In the genomic region with DNA sequence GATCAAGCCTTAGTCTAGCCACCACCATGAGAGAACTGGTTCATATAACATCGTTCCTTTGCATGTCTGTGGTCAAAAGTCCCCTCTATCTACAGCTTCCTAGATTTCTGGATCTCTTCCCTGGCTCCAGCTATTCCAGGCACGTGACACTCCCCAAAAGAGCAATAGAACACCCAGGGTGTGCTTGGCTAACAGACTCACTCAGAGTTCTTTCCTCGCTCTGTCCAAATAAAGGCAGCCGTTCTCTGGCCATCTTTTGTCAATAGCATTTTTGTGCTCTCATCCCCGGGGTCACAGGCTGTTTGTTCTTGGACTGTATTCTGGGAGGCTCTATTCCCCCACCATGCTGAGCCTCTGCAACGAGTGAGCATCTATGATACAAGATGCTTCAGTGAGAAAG, we compare ENCODE assay signal across 19 mouse cellular contexts.
DNase-seq lines count a peak whose midpoint lies in the region; ATAC-seq and TF ChIP-seq lines count a peak whose summit lies in the region.
"Had no signal": no experiment of that assay in that cellular context is flagged by ENCODE, and none has a peak within 500 bp of the region (broad histone marks: within the 10 kb centered on the region; RNA-seq: fewer than 3 reads in every experiment).

No protein-coding gene starts in this region.

- H3K27me3 ChIP-seq in forebrain, embryonic 14.5 days (replicated peaks; ENCODE audit: control insufficient read depth, insufficient read depth, low read length) = no peaks in the 10 kb centered on the region
- no peaks in the 10 kb centered on the region for H3K27me3 ChIP-seq in forebrain, embryonic 13.5 days
- no peaks in the 10 kb centered on the region for H3K27me3 ChIP-seq in lung, embryonic 16.5 days (ENCODE audit: control insufficient read depth, insufficient read depth, low read depth, low read length)
- no peaks in the 10 kb centered on the region for H3K27me3 ChIP-seq in hindbrain, embryonic 12.5 days
- no peaks in the 10 kb centered on the region; the same call in 1 of the 2 replicates for H3K27me3 ChIP-seq in midbrain, embryonic 16.5 days (ENCODE audit: control insufficient read depth, insufficient read depth, low read depth, low read length)
- H3K27me3 ChIP-seq: intestine, embryonic 15.5 days had no signal

- peak; percentile 59 for DNase-seq in forebrain, embryonic 14.5 days (ENCODE audit: low spot score)
- no peak for DNase-seq in lung, postnatal 36 days
- DNase-seq in right cerebral cortex, postnatal 14 days = no peak
- no peak for DNase-seq in gastrocnemius, adult 2 months
- DNase-seq: B cell, adult 2 months; cerebellum, adult 8-10 months; gastrocnemius, postnatal 36 days; heart, postnatal 14 days; right cerebral cortex, postnatal 25 days had no signal

- no peak overlapping the region for H3K9ac ChIP-seq in forebrain, embryonic 14.5 days (ENCODE audit: low read length)
- H3K9ac ChIP-seq in forebrain, embryonic 13.5 days = no peak overlapping the region
- no peak overlapping the region for H3K9ac ChIP-seq in lung, embryonic 16.5 days (ENCODE audit: low read length)
- H3K9ac ChIP-seq in hindbrain, embryonic 12.5 days = no peak overlapping the region
- H3K9ac ChIP-seq in midbrain, embryonic 16.5 days (ENCODE audit: low read depth, low read length) = no peak overlapping the region
- H3K9ac ChIP-seq: intestine, embryonic 15.5 days; liver, embryonic 14.5 days had no signal

- ATAC-seq in forebrain, embryonic 14.5 days = 0 out of 2 replicates have a peak, but pooled peaks have one; percentile 36
- no peak for ATAC-seq in forebrain, embryonic 13.5 days
- peak; percentile 80 for ATAC-seq in lung, embryonic 16.5 days (ENCODE audit: low read depth)
- ATAC-seq in hindbrain, embryonic 12.5 days (ENCODE audit: low FRiP score) = 0 out of 2 replicates have a peak, but pooled peaks have one; percentile 27
- ATAC-seq in midbrain, embryonic 16.5 days = peak; percentile 36; the same call in 1 of the 2 replicates
- ATAC-seq: intestine, embryonic 15.5 days; Patski had no signal

- peaks cover 13% of the 10 kb centered on the region for H3K4me1 ChIP-seq in forebrain, embryonic 14.5 days (ENCODE audit: control insufficient read depth, insufficient read depth, low read length)
- peaks cover 24% of the 10 kb centered on the region for H3K4me1 ChIP-seq in forebrain, embryonic 13.5 days
- H3K4me1 ChIP-seq in lung, embryonic 16.5 days (replicated peaks; ENCODE audit: control insufficient read depth, insufficient read depth, low read length) = peaks cover 11% of the 10 kb centered on the region
- 0 out of 2 replicates have a peak, but pooled peaks cover 2% of the 10 kb centered on the region for H3K4me1 ChIP-seq in hindbrain, embryonic 12.5 days
- no peaks in the 10 kb centered on the region for H3K4me1 ChIP-seq in midbrain, embryonic 16.5 days (ENCODE audit: control insufficient read depth, insufficient read depth, low read length)
- H3K4me1 ChIP-seq: heart, embryonic 10.5 days; intestine, embryonic 15.5 days had no signal

- no peaks in the 10 kb centered on the region for H3K36me3 ChIP-seq in forebrain, embryonic 14.5 days (ENCODE audit: control insufficient read depth, insufficient read depth, low read length)
- no peaks in the 10 kb centered on the region for H3K36me3 ChIP-seq in forebrain, embryonic 13.5 days (ENCODE audit: poor library complexity, severe bottlenecking)
- no peaks in the 10 kb centered on the region for H3K36me3 ChIP-seq in lung, embryonic 16.5 days (ENCODE audit: control insufficient read depth, insufficient read depth, low read length)
- no peaks in the 10 kb centered on the region for H3K36me3 ChIP-seq in hindbrain, embryonic 12.5 days
- H3K36me3 ChIP-seq in midbrain, embryonic 16.5 days (ENCODE audit: control insufficient read depth, insufficient read depth, low read length) = no peaks in the 10 kb centered on the region
- H3K36me3 ChIP-seq: heart, embryonic 10.5 days; intestine, embryonic 15.5 days had no signal

- TF ChIP-seq CTCF in gastrocnemius, adult 2 months (IDR thresholded peaks at IDR 0.05) = no peak

- no peak overlapping the region for H3K27ac ChIP-seq in forebrain, embryonic 14.5 days (ENCODE audit: low read depth, low read length)
- no peak overlapping the region for H3K27ac ChIP-seq in forebrain, embryonic 13.5 days
- no peak overlapping the region for H3K27ac ChIP-seq in lung, embryonic 16.5 days (ENCODE audit: low read length)
- no peak overlapping the region for H3K27ac ChIP-seq in hindbrain, embryonic 12.5 days
- H3K27ac ChIP-seq in midbrain, embryonic 16.5 days (ENCODE audit: low read length) = no peak overlapping the region
- H3K27ac ChIP-seq in gastrocnemius, adult 2 months = no peak overlapping the region
- H3K27ac ChIP-seq: heart, embryonic 10.5 days; intestine, embryonic 15.5 days; liver, embryonic 14.5 days had no signal

- H3K4me2 ChIP-seq in forebrain, embryonic 14.5 days (ENCODE audit: low read length) = no peak overlapping the region
- H3K4me2 ChIP-seq in forebrain, embryonic 13.5 days = no peak overlapping the region
- H3K4me2 ChIP-seq in lung, embryonic 16.5 days (ENCODE audit: low read depth, low read length) = no peak overlapping the region
- H3K4me2 ChIP-seq in hindbrain, embryonic 12.5 days (replicated peaks) = no peak overlapping the region
- no peak overlapping the region; the same call in 1 of the 2 replicates for H3K4me2 ChIP-seq in midbrain, embryonic 16.5 days (ENCODE audit: low read length)
- H3K4me2 ChIP-seq: intestine, embryonic 15.5 days had no signal

- H3K4me3 ChIP-seq in forebrain, embryonic 14.5 days (ENCODE audit: low read depth, low read length) = no peak overlapping the region
- H3K4me3 ChIP-seq in forebrain, embryonic 13.5 days = no peak overlapping the region
- no peak overlapping the region for H3K4me3 ChIP-seq in lung, embryonic 16.5 days (ENCODE audit: low read length)
- no peak overlapping the region for H3K4me3 ChIP-seq in hindbrain, embryonic 12.5 days
- H3K4me3 ChIP-seq in midbrain, embryonic 16.5 days (ENCODE audit: low read depth, low read length) = no peak overlapping the region
- H3K4me3 ChIP-seq in gastrocnemius, adult 2 months = no peak overlapping the region
- H3K4me3 ChIP-seq: erythroblast, embryonic 14.5 days; heart, embryonic 10.5 days; intestine, embryonic 15.5 days; myocyte had no signal

- intact Hi-C loops in gastrocnemius, adult 2 months (cut with DNase I) = no loop called here

- H3K9me3 ChIP-seq in forebrain, embryonic 14.5 days (replicated peaks; ENCODE audit: control insufficient read depth, low read length) = no peaks in the 10 kb centered on the region
- H3K9me3 ChIP-seq in forebrain, embryonic 13.5 days (replicated peaks) = no peaks in the 10 kb centered on the region
- H3K9me3 ChIP-seq in lung, embryonic 16.5 days (ENCODE audit: control insufficient read depth, low read length) = no peaks in the 10 kb centered on the region
- H3K9me3 ChIP-seq in hindbrain, embryonic 12.5 days (replicated peaks) = no peaks in the 10 kb centered on the region
- no peaks in the 10 kb centered on the region for H3K9me3 ChIP-seq in midbrain, embryonic 16.5 days (replicated peaks; ENCODE audit: control insufficient read depth, low read length, poor library complexity, severe bottlenecking)
- H3K9me3 ChIP-seq: heart, embryonic 10.5 days; intestine, embryonic 15.5 days had no signal

- WGBS in forebrain, embryonic 14.5 days = 33% methylated on average over 6 of the region's 6 CpGs
- WGBS in forebrain, embryonic 13.5 days = 25% methylated on average over 6 of the region's 6 CpGs
- 29% methylated on average over 6 of the region's 6 CpGs for WGBS in lung, embryonic 16.5 days
- 29% methylated on average over 6 of the region's 6 CpGs for WGBS in hindbrain, embryonic 12.5 days
- WGBS in midbrain, embryonic 16.5 days = 31% methylated on average over 6 of the region's 6 CpGs
